Mouse (Mus musculus) layer of hippocampus, adult 8-10 months (tissue): ENCODE measurements around the gene Vmn2r76. TPM values are rescaled to one million over a fixed set of nuclear protein-coding genes. Genes with fewer than 3 reads are reported as not detected.
"Not testable (repeated sequence)": the region's sequence is repeated elsewhere in the genome, so short reads cannot be mapped to it uniquely, and the experiment has no call there.

Experiments
- DNase-seq, 2 experiments: peaks; one replicate each; pipeline ENCODE4 v3.0.0; 2022; ENCODE audit warnings: low spot score in 2 of 2
- total RNA-seq, 4 experiments: library from RNA; stranded (reverse); gene quantifications; 2 replicates each; pipeline ENCODE4 v1.2.4; 2022

Gene Vmn2r76
- total RNA-seq, result not detected

- no peak for DNase-seq
Observed at GRCm38 (mm10) chr7:86246208-86246607, at the start of gene Vmn2r76. Vmn2r76 (minus strand) TSS chr7:86246308.

GRCm38 (mm10) chr7:86277072-86277471, 31.0 kb upstream of the Vmn2r76 start, which contains the start of gene Olfr310:
Olfr310 (minus strand) TSS chr7:86277172.
- no peak for DNase-seq

GRCm38 (mm10) chr7:86211345-86211744, 34.8 kb downstream of the Vmn2r76 start:
- DNase-seq, result no peak

GRCm38 (mm10) chr7:86171678-86172077, 74.4 kb downstream of the Vmn2r76 start, which contains the start of gene Vmn2r75:
Vmn2r75 (minus strand) TSS chr7:86171778.
- DNase-seq, result not testable (repeated sequence)

Other genes with a start within 250 kb of the Vmn2r76 start
- not detected for gene Vmn2r75, start 74.5 kb downstream of the Vmn2r76 start, total RNA-seq
- gene Olfr310, start 30.9 kb upstream of the Vmn2r76 start, total RNA-seq, result not detected
- gene Olfr309, start 67.4 kb upstream of the Vmn2r76 start, total RNA-seq, result not detected
- gene Olfr308, start 79.3 kb upstream of the Vmn2r76 start, total RNA-seq, result not detected
- gene Olfr307, start 91.3 kb upstream of the Vmn2r76 start, total RNA-seq, result not detected
- not detected for gene Olfr305, start 120.6 kb upstream of the Vmn2r76 start, total RNA-seq
- not detected for gene Olfr304, start 140.3 kb upstream of the Vmn2r76 start, total RNA-seq
- gene Olfr303, start 151.5 kb upstream of the Vmn2r76 start, total RNA-seq, result not detected
- not detected for gene Olfr301, start 157.5 kb upstream of the Vmn2r76 start, total RNA-seq
- not detected for gene Olfr299, start 213.6 kb upstream of the Vmn2r76 start, total RNA-seq
- gene Olfr298, start 246.2 kb upstream of the Vmn2r76 start, total RNA-seq, result not detected